Mouse (Mus musculus): ENCODE measurements around the gene Ins1.

Gene Ins1

GRCm38 (mm10) chr19:52263997-52264396, at the start of gene Ins1:
Gene Ins1 (plus strand): TSS chr19:52264297.
- no peak for DNase-seq (ENCODE audit: low read depth)
